Mouse (Mus musculus): ENCODE results near the gene Slc17a7. TPM values are rescaled to one million over a fixed set of nuclear protein-coding genes. Genes with fewer than 3 reads are reported as not detected.
A peak's percentile ranks its signal among the peaks of the same experiment; 100 is the strongest.
"Not testable (repeated sequence)": the region's sequence is repeated elsewhere in the genome, so short reads cannot be mapped to it uniquely, and the experiment has no call there.

The Slc17a7 gene
- polyA plus RNA-seq, 1 experiment from 2014 or later: 0.51 TPM

GRCm38 (mm10) chr7:45124224-45125143 is 39.3 kb upstream of the Slc17a7 start, which contains the start of gene Rps11:
Rps11 (minus strand) TSS chr7:45124439.
- Histone ChIP-seq H3K27ac (ENCODE audit: low read depth, low read length) (peak within 1 kb of the TSS; percentile 55), H3K27me3 (ENCODE audit: control insufficient read depth, insufficient read depth, low read length) (no peaks in the 10 kb centered on the region), H3K4me2 (peak within 1 kb of the TSS; percentile 88), H3K4me3 (ENCODE audit: low read depth, low read length) (peak within 1 kb of the TSS; percentile 66), H3K4me1 (ENCODE audit: control insufficient read depth, insufficient read depth, low read length) (peaks cover 29% of the 10 kb centered on the region), H3K9me3 (ENCODE audit: control insufficient read depth, low read length) (no peaks in the 10 kb centered on the region), H3K36me3 (ENCODE audit: control insufficient read depth, insufficient read depth, low read length) (peaks cover 52% of the 10 kb centered on the region), H3K9ac (ENCODE audit: low read length) (peak within 1 kb of the TSS; percentile 88)
- ATAC-seq (ENCODE audit: low FRiP score) (peak; percentile 87), DNase-seq (ENCODE audit: low spot score, missing footprints) (peak; percentile 99)
- 1% methylated on average over 59 of the region's 59 CpGs for WGBS

- H3K4me2 ChIP-seq: peak overlapping the region; percentile 20; the same call in 1 of the 2 replicates
- peaks cover 33% of the 10 kb centered on the region for H3K4me1 ChIP-seq (ENCODE audit: control insufficient read depth, insufficient read depth, low read length)
- H3K4me3 ChIP-seq (ENCODE audit: low read depth, low read length): no peak overlapping the region
- peak; percentile 94 for DNase-seq (ENCODE audit: low spot score, missing footprints)
- no peaks in the 10 kb centered on the region for H3K27me3 ChIP-seq (ENCODE audit: control insufficient read depth, insufficient read depth, low read length)
- no peak for ATAC-seq (ENCODE audit: low FRiP score)
- no peak overlapping the region for H3K9ac ChIP-seq (ENCODE audit: low read length)
- H3K27ac ChIP-seq (ENCODE audit: low read depth, low read length): peak overlapping the region; percentile 41
- peaks cover 48% of the 10 kb centered on the region for H3K36me3 ChIP-seq (ENCODE audit: control insufficient read depth, insufficient read depth, low read length)
- no peaks in the 10 kb centered on the region for H3K9me3 ChIP-seq (ENCODE audit: control insufficient read depth, low read length)
- WGBS: 17% methylated on average over 7 of the region's 7 CpGs
Observed at GRCm38 (mm10) chr7:45125144-45125600, 38.6 kb upstream of the Slc17a7 start.

DNA sequence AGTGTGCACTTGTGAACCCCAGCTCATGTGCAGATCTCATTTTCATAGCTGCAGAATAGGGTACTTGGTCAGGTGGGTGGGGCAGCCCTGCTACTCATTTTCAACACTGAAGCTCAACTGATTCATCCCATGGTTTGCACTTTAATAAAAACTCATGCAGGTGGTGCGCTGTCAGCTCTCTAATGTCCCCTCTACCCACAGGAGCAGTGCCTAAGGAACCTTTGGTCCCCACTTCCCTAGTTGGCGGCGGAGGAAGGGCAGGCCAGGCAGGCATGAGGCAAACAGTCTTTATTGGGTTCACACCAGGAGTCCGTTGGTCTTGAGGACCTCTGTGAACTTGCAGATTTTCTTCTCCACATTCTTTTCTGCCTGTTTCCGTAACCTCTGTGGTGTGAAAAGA is 38.1 kb upstream of the Slc17a7 start:
- not testable (repeated sequence) for H3K4me2 ChIP-seq; H3K9ac ChIP-seq (ENCODE audit: low read length); H3K4me3 ChIP-seq (ENCODE audit: low read depth, low read length); H3K9me3 ChIP-seq (ENCODE audit: control insufficient read depth, low read length); H3K27me3 ChIP-seq (ENCODE audit: control insufficient read depth, insufficient read depth, low read length); ATAC-seq (ENCODE audit: low FRiP score)
- Histone ChIP-seq H3K4me1 (ENCODE audit: control insufficient read depth, insufficient read depth, low read length) (peaks cover 33% of the 10 kb centered on the region), H3K36me3 (ENCODE audit: control insufficient read depth, insufficient read depth, low read length) (peaks cover 45% of the 10 kb centered on the region), H3K27ac (ENCODE audit: low read depth, low read length) (peak overlapping the region; percentile 41)
- DNase-seq (ENCODE audit: low spot score, missing footprints): peak; percentile 91
- 58% methylated on average over 5 of the region's 5 CpGs for WGBS

GRCm38 (mm10) chr7:45126147-45126843 is 37.5 kb upstream of the Slc17a7 start:
- 82% methylated on average over 17 of the region's 17 CpGs for WGBS
- peaks cover 33% of the 10 kb centered on the region for H3K4me1 ChIP-seq (ENCODE audit: control insufficient read depth, insufficient read depth, low read length)
- H3K4me3 ChIP-seq (ENCODE audit: low read depth, low read length): peak overlapping the region; percentile 13
- no peaks in the 10 kb centered on the region for H3K9me3 ChIP-seq (ENCODE audit: control insufficient read depth, low read length)
- ATAC-seq (ENCODE audit: low FRiP score): no peak
- peak overlapping the region; percentile 64 for H3K4me2 ChIP-seq
- DNase-seq (ENCODE audit: low spot score, missing footprints): no peak
- H3K9ac ChIP-seq (ENCODE audit: low read length): peak overlapping the region; percentile 100
- no peaks in the 10 kb centered on the region for H3K27me3 ChIP-seq (ENCODE audit: control insufficient read depth, insufficient read depth, low read length)
- H3K36me3 ChIP-seq (ENCODE audit: control insufficient read depth, insufficient read depth, low read length): peaks cover 39% of the 10 kb centered on the region
- H3K27ac ChIP-seq (ENCODE audit: low read depth, low read length): peak overlapping the region; percentile 16; the same call in 1 of the 2 replicates

GRCm38 (mm10) chr7:45126844-45127699 is 36.7 kb upstream of the Slc17a7 start:
- H3K9me3 ChIP-seq (ENCODE audit: control insufficient read depth, low read length): no peaks in the 10 kb centered on the region
- no peak for DNase-seq (ENCODE audit: low spot score, missing footprints)
- peak overlapping the region; percentile 64 for H3K4me2 ChIP-seq
- peak overlapping the region; percentile 100 for H3K9ac ChIP-seq (ENCODE audit: low read length)
- H3K27me3 ChIP-seq (ENCODE audit: control insufficient read depth, insufficient read depth, low read length): no peaks in the 10 kb centered on the region
- ATAC-seq (ENCODE audit: low FRiP score): no peak
- H3K36me3 ChIP-seq (ENCODE audit: control insufficient read depth, insufficient read depth, low read length): peaks cover 31% of the 10 kb centered on the region
- H3K4me3 ChIP-seq (ENCODE audit: low read depth, low read length): peak overlapping the region; percentile 96
- H3K4me1 ChIP-seq (ENCODE audit: control insufficient read depth, insufficient read depth, low read length): peaks cover 33% of the 10 kb centered on the region
- peak overlapping the region; percentile 87 for H3K27ac ChIP-seq (ENCODE audit: low read depth, low read length)
- 48% methylated on average over 21 of the region's 21 CpGs for WGBS

- WGBS: 3% methylated on average over 6 of the region's 6 CpGs
- Histone ChIP-seq H3K4me1 (ENCODE audit: control insufficient read depth, insufficient read depth, low read length) (peaks cover 32% of the 10 kb centered on the region), H3K27me3 (ENCODE audit: control insufficient read depth, insufficient read depth, low read length) (no peaks in the 10 kb centered on the region), H3K4me3 (ENCODE audit: low read depth, low read length) (peak overlapping the region; percentile 96), H3K36me3 (ENCODE audit: control insufficient read depth, insufficient read depth, low read length) (peaks cover 29% of the 10 kb centered on the region), H3K4me2 (peak overlapping the region; percentile 64), H3K9ac (ENCODE audit: low read length) (peak overlapping the region; percentile 100), H3K9me3 (ENCODE audit: control insufficient read depth, low read length) (no peaks in the 10 kb centered on the region), H3K27ac (ENCODE audit: low read depth, low read length) (peak overlapping the region; percentile 87)
- DNase-seq (ENCODE audit: low spot score, missing footprints) (peak; percentile 89), ATAC-seq (ENCODE audit: low FRiP score) (no peak)
Observed at GRCm38 (mm10) chr7:45127700-45128224, 36.0 kb upstream of the Slc17a7 start.

DNA sequence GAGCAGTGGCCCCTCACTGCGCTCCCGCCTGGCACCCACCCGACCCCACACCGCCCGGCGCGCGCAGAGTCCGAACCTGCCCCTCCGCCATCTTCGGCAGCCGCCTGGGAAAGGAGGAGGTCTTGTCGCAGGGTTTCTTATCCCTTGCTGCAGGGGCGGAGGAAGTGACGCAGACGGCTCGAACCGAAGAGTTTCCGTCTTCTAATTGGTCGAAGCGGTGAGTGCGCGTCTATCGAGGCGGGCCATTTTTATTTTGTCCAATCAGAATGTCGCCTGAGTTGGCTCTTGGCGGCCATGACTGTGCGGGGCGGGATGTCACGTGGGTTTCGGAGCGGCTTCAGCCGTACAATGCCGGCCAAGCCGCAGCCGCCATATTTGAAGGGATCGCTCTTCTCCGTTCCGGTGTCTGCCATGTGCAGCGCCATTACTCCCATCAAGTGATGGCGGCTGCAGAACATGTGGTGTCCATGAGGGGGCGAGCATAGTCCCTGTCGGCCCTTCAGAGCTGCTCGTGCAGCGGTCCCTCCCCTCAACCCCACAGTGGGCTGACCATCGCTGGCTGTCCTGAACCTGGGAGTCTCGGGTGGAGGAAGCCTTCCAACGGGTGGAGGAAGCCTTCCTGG is 35.0 kb upstream of the Slc17a7 start, which contains the start of gene Rpl13a:
Gene Rpl13a (minus strand): TSS at position 138 of the 623 bp plus-strand sequence.
- Histone ChIP-seq H3K9ac (ENCODE audit: low read length) (peak within 1 kb of the TSS; percentile 100), H3K4me2 (peak within 1 kb of the TSS; percentile 64), H3K27me3 (ENCODE audit: control insufficient read depth, insufficient read depth, low read length) (no peaks in the 10 kb centered on the region), H3K4me3 (ENCODE audit: low read depth, low read length) (peak within 1 kb of the TSS; percentile 96), H3K9me3 (ENCODE audit: control insufficient read depth, low read length) (no peaks in the 10 kb centered on the region), H3K36me3 (ENCODE audit: control insufficient read depth, insufficient read depth, low read length) (peaks cover 25% of the 10 kb centered on the region), H3K4me1 (ENCODE audit: control insufficient read depth, insufficient read depth, low read length) (peaks cover 26% of the 10 kb centered on the region), H3K27ac (ENCODE audit: low read depth, low read length) (peak within 1 kb of the TSS; percentile 87)
- DNase-seq (ENCODE audit: low spot score, missing footprints) (peak; percentile 99), ATAC-seq (ENCODE audit: low FRiP score) (peak; percentile 93)
- WGBS: under 1% methylated on average over 48 of the region's 48 CpGs

- under 1% methylated on average over 17 of the region's 17 CpGs for WGBS
- no peaks in the 10 kb centered on the region for H3K9me3 ChIP-seq (ENCODE audit: control insufficient read depth, low read length)
- H3K27me3 ChIP-seq (ENCODE audit: control insufficient read depth, insufficient read depth, low read length): no peaks in the 10 kb centered on the region
- ATAC-seq (ENCODE audit: low FRiP score) (no peak), DNase-seq (ENCODE audit: low spot score, missing footprints) (no peak)
- H3K9ac ChIP-seq (ENCODE audit: low read length): peak overlapping the region; percentile 83
- peaks cover 26% of the 10 kb centered on the region for H3K4me1 ChIP-seq (ENCODE audit: control insufficient read depth, insufficient read depth, low read length)
- H3K27ac ChIP-seq (ENCODE audit: low read depth, low read length): peak overlapping the region; percentile 83
- peak overlapping the region; percentile 59 for H3K4me2 ChIP-seq
- H3K36me3 ChIP-seq (ENCODE audit: control insufficient read depth, insufficient read depth, low read length): peaks cover 25% of the 10 kb centered on the region
- peak overlapping the region; percentile 96 for H3K4me3 ChIP-seq (ENCODE audit: low read depth, low read length)
Observed at GRCm38 (mm10) chr7:45129318-45129717, 34.4 kb upstream of the Slc17a7 start.

All from midbrain, embryonic 11.5 days (tissue).